Mouse (Mus musculus) brain, adult 10 weeks (tissue): ENCODE results near the gene Rsph6a. TPM values are rescaled to one million over a fixed set of nuclear protein-coding genes. Genes with fewer than 3 reads are reported as not detected.

Experiments used
- polyA plus RNA-seq: library from polyadenylated mRNA; stranded (reverse); fragments of 350-450 nt; fragmentation: Illumina TruSeq; extraction: RNeasy Lipid Tissue Mini Kit (QIAGEN cat#74804); gene quantifications from one replicate; pipeline ENCODE4 v1.2.3, GENCODE M21; 2015; ENCODE audit warnings: low read depth, low replicate concordance

Gene Rsph6a
- 0.18 TPM for polyA plus RNA-seq

DNA sequence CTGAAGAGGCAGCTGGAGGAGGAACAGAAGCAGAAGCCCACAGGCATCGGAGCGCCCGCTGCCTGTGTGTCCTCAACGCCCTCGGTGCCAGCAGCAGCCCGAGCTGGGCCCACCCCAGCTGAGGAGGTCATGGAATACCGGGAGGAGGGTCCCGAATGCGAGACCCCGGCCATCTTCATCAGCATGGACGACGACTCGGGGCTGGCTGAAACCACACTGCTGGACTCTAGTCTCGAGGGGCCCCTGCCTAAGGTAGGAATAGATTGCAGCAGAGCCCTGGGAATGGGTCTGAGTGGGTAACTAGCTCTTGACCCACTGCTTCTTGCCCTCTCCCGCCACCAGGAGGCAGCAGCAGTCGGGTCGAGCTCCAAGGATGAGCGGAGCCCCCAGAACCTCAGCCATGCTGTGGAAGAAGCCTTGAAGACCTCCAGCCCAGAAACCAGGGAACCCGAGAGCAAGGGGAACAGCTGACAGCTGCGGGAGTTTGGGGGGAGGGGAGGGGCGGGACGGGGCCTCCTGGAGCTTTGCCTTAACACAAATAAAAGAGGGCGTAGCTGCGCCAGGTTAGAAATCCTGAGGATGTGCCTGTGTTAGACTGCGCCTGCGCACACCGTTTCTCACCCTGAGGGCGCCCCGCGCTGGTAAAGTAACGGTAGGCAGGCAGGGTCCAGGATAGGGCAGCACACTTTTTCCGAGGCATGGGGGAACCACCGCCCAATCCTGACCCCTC, at the start of gene Rsph6a:
Gene Rsph6a, plus strand, starts transcription at position 644 of the 730 bp plus-strand sequence.

DNA sequence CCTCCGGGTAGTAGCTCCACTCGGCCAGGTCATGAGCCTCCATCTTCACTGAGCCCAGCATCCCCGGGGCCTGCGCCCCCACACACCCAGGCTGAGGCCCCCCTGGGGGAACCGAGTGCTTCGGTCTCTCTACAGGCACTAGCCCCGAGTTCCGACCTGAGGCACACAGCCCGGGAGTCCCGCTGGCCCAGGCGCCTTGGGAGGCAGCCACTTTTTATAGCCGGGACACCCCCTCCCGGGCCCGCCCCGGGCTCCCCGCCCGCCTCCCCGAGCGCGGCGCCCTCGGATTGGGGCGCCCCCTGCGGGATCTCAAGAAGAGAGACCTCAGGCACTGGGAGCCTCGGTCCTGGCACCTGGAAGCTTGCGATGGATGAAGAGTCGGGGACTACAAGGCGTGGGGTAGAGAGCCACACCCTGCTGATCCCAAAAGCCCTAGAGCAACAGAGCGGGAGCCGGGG, 31.1 kb upstream of the Rsph6a start, which contains the start of gene Foxa3:
Gene Foxa3, minus strand, starts transcription at position 182 of the 458 bp plus-strand sequence.

DNA sequence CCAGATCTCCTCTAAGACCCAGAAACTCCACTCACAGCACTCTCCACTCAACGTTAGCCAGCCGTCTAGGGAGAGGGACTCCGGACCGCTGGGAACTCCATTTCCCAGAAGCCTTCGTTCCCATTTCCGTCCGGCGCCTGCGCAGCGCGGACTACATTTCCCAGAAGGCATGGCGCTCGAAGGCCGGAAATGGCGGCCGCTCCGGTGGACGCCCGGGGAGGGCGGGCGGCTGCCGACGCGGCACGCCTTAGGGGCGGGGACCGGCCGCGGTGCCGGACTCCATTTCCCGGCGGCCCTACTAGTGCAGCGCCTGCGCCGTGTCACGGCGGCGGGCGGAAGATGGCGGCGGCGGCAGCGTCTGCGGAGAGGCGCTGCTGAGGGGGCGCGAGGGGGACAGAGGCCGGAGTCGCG, 30.4 kb upstream of the Rsph6a start, which contains the start of gene Sympk:
Gene Sympk, plus strand, starts transcription at position 282 of the 411 bp plus-strand sequence.

DNA sequence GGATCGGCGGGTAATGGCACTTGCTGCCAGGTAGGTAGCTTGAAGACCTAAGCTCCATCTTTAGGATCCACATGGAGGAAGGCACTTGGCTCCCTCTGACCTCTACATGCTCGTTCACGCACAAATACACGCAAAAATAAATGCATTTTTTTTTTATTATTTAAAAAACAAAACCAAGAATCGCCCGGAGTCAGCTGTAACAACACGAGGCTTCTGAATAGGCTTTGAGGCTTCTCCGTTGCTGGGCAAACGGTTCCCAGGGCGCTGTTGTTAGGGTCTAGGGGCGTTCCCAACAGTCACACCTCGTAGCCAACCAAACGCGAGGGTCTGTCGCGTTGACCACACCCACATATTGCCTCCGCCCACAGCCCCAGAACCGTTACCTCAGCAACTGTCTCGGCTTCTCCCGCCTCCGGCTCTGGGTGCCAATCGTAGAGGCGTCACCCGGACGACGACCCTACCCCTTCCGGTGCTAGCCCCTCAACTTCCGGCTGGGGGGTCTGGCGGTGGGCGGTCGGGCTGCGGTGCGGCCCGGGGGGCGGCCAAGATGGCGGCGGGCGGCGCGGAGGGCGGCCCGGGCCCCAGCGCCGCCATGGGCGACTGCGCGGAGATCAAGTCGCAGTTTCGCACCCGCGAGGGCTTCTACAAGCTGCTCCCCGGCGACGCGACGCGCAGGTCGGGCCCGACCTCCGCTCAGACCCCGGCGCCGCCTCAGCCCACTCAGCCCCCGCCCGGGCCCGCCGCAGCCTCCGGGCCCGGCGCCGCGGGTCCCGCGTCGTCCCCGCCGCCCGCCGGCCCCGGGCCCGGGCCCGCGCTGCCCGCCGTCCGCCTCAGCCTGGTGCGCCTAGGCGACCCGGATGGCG, 21.5 kb downstream of the Rsph6a start, which contains the start of gene Dmwd:
Gene Dmwd, plus strand, starts transcription at position 505 of the 863 bp plus-strand sequence.

DNA sequence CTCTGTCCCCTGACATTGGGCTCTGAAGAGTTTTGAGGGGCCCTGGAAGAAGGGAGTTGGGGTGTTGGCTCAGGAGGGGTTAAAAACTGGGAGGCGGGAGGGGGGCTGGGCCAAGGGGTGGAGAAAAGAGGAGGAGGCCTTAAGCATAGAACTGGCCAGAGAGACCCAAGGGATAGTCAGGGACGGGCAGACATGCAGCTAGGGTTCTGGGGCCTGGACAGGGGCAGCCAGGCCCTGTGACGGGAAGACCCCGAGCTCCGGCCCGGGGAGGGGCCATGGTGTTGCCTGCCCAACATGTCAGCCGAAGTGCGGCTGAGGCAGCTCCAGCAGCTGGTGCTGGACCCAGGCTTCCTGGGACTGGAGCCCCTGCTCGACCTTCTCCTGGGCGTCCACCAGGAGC, 29.2 kb downstream of the Rsph6a start, which contains the start of gene Dmpk:
Gene Dmpk, plus strand, starts transcription at position 149 of the 400 bp plus-strand sequence.

DNA sequence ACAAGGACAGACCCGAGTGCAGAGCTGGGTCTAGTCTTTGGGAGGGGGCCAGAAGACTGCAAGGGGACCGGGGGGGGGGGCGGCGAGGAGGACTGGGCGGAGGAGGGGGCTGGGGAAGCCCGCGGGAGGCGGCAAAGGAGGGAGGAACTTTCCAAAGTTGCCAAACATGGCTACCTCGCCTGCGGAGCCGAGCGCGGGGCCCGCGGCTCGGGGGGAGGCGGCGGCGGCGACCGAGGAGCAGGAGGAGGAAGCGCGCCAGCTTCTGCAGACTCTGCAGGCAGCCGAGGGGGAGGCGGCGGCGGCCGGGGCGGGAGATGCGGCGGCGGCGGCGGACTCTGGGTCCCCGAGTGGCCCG, 40.0 kb downstream of the Rsph6a start, which contains the start of gene Six5:
Gene Six5, plus strand, starts transcription at position 124 of the 355 bp plus-strand sequence.

DNA sequence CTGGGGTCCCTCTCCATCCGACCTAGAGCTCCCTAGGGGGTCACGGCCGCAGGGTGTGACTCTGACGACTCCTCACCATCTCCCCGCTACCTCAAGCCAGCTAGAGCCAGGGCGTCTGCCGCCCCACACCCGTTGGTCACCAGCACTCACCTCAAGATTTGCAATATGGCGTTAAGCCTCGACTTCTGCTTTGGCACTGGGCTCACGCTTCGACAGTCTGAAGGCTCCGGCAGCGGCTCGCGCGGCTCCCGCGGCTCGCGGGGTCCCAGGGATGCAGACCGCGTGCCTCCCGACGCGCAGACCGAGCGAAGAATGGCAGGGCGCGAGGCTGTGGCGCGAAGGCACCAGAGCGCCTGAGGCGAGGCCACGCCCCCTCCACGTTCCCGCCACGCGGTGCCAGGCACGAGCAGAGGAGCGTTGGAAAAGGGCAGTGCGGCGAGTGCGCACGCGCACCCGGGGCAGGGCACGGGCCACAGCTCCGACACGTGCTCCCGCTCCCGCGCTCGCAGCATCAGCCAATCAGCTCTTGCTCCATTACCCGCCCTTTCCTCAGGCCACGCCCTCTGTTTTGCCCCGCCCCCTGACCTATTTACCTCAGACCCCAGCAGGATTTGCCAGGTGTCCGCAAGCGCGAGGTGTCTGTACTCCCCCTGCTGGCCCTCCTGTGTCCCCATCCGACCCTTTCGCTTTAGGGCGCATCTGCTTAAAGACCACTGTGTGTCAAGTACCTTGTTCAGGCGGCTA, 63.7 kb downstream of the Rsph6a start, which contains the start of gene Gm4969:
Gene Gm4969, minus strand, starts transcription at position 341 of the 744 bp plus-strand sequence.

DNA sequence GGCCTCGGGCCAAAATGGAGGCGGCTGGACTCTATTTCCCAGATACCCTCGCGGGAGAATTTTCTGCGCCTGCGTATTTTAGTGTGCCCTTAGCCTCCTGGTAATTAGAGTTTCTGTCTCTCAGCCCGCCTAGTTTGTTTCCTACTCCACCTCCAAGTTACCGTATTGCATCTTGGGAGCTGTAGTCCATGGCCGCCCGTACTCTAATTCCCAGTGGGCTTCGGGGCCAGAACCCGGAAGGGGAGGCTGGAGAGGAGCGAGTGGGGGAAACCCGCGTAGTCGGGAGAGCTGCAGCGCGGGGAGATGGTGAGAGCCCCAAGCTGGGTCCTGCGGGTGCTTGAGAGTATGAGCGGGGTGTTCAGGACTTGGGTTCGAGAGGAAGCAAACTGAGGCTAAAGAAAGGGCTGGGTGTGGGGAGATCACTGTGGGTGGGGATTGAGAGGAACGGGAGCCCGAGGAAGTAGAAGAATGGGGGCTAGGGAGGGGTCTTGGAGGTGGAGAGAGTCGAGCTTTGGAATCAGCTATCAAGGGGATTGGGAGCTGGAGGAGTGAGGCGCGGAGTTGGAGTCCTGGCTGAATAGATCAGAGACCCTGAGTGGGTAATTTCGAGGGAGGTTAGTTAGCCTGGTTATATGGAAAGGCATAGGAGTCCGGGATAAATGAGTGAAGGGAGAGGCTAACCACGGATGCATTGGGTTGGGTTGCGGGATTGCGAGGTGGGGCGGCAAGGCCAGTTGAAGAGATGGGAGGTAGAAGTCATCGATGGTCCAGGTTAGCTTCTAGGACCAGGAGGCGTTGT, 65.3 kb downstream of the Rsph6a start, which contains the start of gene Fbxo46:
Gene Fbxo46, plus strand, starts transcription at position 229 of the 799 bp plus-strand sequence.

Other genes with a start within 250 kb of the Rsph6a start
- not detected for gene Psg17, start 233.1 kb upstream of the Rsph6a start, polyA plus RNA-seq
- gene Mill2, start 214.7 kb upstream of the Rsph6a start, polyA plus RNA-seq = 2.0 TPM
- gene Pglyrp1, start 183.4 kb upstream of the Rsph6a start, polyA plus RNA-seq = 23.2 TPM
- 11.0 TPM for gene Ccdc61, start 144.3 kb upstream of the Rsph6a start, polyA plus RNA-seq
- gene Nova2, start 128.8 kb upstream of the Rsph6a start, polyA plus RNA-seq = 20.2 TPM
- 0.30 TPM for gene Nanos2, start 67.3 kb upstream of the Rsph6a start, polyA plus RNA-seq
- 33.4 TPM for gene Mypop, start 63.4 kb upstream of the Rsph6a start, polyA plus RNA-seq
- gene Irf2bp1, start 50.6 kb upstream of the Rsph6a start, polyA plus RNA-seq = 28.9 TPM
- not detected for gene Foxa3, start 31.2 kb upstream of the Rsph6a start, polyA plus RNA-seq
- gene Sympk, start 30.3 kb upstream of the Rsph6a start, polyA plus RNA-seq = 81.7 TPM
- 108 TPM for gene Dmwd, start 21.5 kb downstream of the Rsph6a start, polyA plus RNA-seq
- 19.0 TPM for gene Dmpk, start 29.2 kb downstream of the Rsph6a start, polyA plus RNA-seq
- gene Six5, start 39.9 kb downstream of the Rsph6a start, polyA plus RNA-seq = 1.9 TPM
- gene Gm4969, start 63.7 kb downstream of the Rsph6a start, polyA plus RNA-seq = 0.33 TPM
- 7.9 TPM for gene Fbxo46, start 65.2 kb downstream of the Rsph6a start, polyA plus RNA-seq
- 14.4 TPM for gene Qpctl, start 94.6 kb downstream of the Rsph6a start, polyA plus RNA-seq
- gene Snrpd2, start 95.0 kb downstream of the Rsph6a start, polyA plus RNA-seq = 82.5 TPM
- 1.8 TPM for gene Gipr, start 111.4 kb downstream of the Rsph6a start, polyA plus RNA-seq
- 113 TPM for gene Eml2, start 121.7 kb downstream of the Rsph6a start, polyA plus RNA-seq
- gene Gpr4, start 157.8 kb downstream of the Rsph6a start, polyA plus RNA-seq = 3.4 TPM
- 44.3 TPM for gene Opa3, start 173.6 kb downstream of the Rsph6a start, polyA plus RNA-seq
- 14.7 TPM for gene Vasp, start 217.1 kb downstream of the Rsph6a start, polyA plus RNA-seq
- gene Ppm1n, start 225.4 kb downstream of the Rsph6a start, polyA plus RNA-seq = not detected
- 116 TPM for gene Rtn2, start 227.9 kb downstream of the Rsph6a start, polyA plus RNA-seq